8 mouse cellular contexts compared by ENCODE assay signal in the genomic region with DNA sequence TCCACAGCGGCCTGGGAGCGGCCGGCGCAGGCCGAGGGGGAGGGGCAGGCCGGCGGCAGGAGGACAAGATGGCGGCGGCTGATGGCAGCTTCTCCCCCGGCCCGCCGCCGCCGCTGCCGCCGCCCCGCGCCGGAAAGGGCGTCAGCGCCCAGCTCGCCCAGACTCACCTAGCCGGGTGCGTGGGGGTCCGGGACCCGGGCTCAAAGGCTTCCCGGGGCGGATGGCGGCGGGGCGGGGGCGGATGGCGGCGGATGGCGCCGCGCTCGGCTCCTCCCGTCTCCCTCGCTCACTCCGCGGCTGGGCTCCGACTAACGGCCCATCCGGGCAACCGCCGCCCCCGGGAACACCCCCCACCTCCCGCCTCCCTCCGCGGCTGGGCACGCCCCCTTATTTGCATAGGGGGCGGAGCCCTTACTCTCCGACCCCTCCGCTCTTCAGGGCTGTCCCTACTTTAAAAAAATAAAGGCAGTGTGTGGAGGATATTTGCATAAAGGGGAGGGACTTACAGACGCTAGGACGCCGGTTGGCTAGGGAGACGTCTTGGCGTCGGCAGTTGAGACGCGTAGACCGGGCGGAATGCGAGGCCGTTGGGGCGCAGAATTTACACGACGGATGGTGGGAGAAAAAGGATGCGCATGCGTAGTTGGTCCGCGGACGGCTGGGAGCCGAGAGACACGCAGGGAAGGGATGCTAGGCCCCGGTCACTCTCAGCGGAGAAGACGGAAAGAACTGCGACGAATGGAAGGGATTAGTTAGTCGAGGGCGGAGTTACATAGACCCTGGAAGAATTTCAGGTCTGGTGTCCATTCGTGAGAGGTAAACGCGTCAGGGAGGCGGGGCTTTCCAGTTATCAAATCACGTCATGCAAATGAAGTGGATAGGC. TPM values are rescaled to one million over a fixed set of nuclear protein-coding genes. Genes with fewer than 3 reads are reported as not detected.
A peak's percentile ranks its signal among the peaks of the same experiment; 100 is the strongest.
DNase-seq lines count a peak whose midpoint lies in the region; ATAC-seq and TF ChIP-seq lines count a peak whose summit lies in the region.

Gene Prrc2a (minus strand): TSS at position 330 of the 883 bp plus-strand sequence.

- TF ChIP-seq EP300 in heart, postnatal 0 days (IDR thresholded peaks at IDR 0.05; ENCODE audit: low read depth) = peak; percentile 55; the same call in 1 of the 2 replicates

- DNase-seq in c-Kit-positive CD71-positive TER-119-positive erythroid progenitor cells, embryonic 14.5 days (ENCODE audit: low spot score) = peak; percentile 96
- DNase-seq in heart, postnatal 0 days (ENCODE audit: low spot score) = peak; percentile 100
- peak; percentile 98 to 99 for DNase-seq in kidney, postnatal 4 days

- H3K9ac ChIP-seq in forebrain, embryonic 12.5 days = peak within 1 kb of the TSS; percentile 100
- H3K9ac ChIP-seq in heart, postnatal 0 days (replicated peaks; ENCODE audit: low read depth, low read length) = peak within 1 kb of the TSS; percentile 100
- H3K9ac ChIP-seq in liver, embryonic 16.5 days (ENCODE audit: low read depth, low read length) = peak within 1 kb of the TSS; percentile 92
- peak within 1 kb of the TSS; percentile 100 for H3K9ac ChIP-seq in neural tube, embryonic 13.5 days

- H3K4me3 ChIP-seq in E14TG2a.4 (replicated peaks; ENCODE audit: low read length) = peak within 1 kb of the TSS; percentile 99
- peak within 1 kb of the TSS; percentile 99 for H3K4me3 ChIP-seq in forebrain, embryonic 12.5 days (replicated peaks)
- H3K4me3 ChIP-seq in heart, postnatal 0 days (ENCODE audit: low read depth, low read length) = peak within 1 kb of the TSS; percentile 100
- H3K4me3 ChIP-seq in liver, embryonic 16.5 days (ENCODE audit: low read depth, low read length) = peak within 1 kb of the TSS; percentile 81
- H3K4me3 ChIP-seq in neural tube, embryonic 13.5 days = peak within 1 kb of the TSS; percentile 99
- H3K4me3 ChIP-seq in testis, adult 2 months (ENCODE audit: control insufficient read depth, low read depth, low read length) = peak within 1 kb of the TSS; percentile 94

- H3K27me3 ChIP-seq in E14TG2a.4 (ENCODE audit: insufficient read depth, low read length) = no peaks in the 10 kb centered on the region
- H3K27me3 ChIP-seq in forebrain, embryonic 12.5 days = no peaks in the 10 kb centered on the region
- no peaks in the 10 kb centered on the region for H3K27me3 ChIP-seq in heart, postnatal 0 days (ENCODE audit: control insufficient read depth, insufficient read depth, low read length)
- H3K27me3 ChIP-seq in liver, embryonic 16.5 days (ENCODE audit: control insufficient read depth, insufficient read depth, low read depth, low read length) = no peaks in the 10 kb centered on the region
- H3K27me3 ChIP-seq in neural tube, embryonic 13.5 days = no peaks in the 10 kb centered on the region
- no peaks in the 10 kb centered on the region for H3K27me3 ChIP-seq in testis, adult 2 months (ENCODE audit: control insufficient read depth, insufficient read depth, low read length)

- ATAC-seq in forebrain, embryonic 12.5 days (ENCODE audit: low FRiP score) = peak; percentile 96
- peak; percentile 94 for ATAC-seq in heart, postnatal 0 days (ENCODE audit: insufficient read depth, low read depth)
- ATAC-seq in liver, embryonic 16.5 days (ENCODE audit: low read depth) = peak; percentile 95
- peak; percentile 96 for ATAC-seq in neural tube, embryonic 13.5 days (ENCODE audit: low read depth)

- WGBS in forebrain, embryonic 12.5 days = under 1% methylated on average over 81 of the region's 89 CpGs
- under 1% methylated on average over 43 of the region's 89 CpGs for WGBS in heart, postnatal 0 days
- under 1% methylated on average over 62 of the region's 89 CpGs for WGBS in liver, embryonic 16.5 days (ENCODE audit: insufficient replicate concordance)
- WGBS in neural tube, embryonic 13.5 days = under 1% methylated on average over 83 of the region's 89 CpGs

- H3K36me3 ChIP-seq in E14TG2a.4 (ENCODE audit: insufficient read depth, low read length) = peaks cover 47% of the 10 kb centered on the region
- peaks cover 30% of the 10 kb centered on the region for H3K36me3 ChIP-seq in forebrain, embryonic 12.5 days (replicated peaks)
- peaks cover 23% of the 10 kb centered on the region for H3K36me3 ChIP-seq in heart, postnatal 0 days (replicated peaks; ENCODE audit: control insufficient read depth, insufficient read depth, low read length)
- peaks cover 24% of the 10 kb centered on the region for H3K36me3 ChIP-seq in liver, embryonic 16.5 days (ENCODE audit: control insufficient read depth, insufficient read depth)
- H3K36me3 ChIP-seq in neural tube, embryonic 13.5 days = peaks cover 27% of the 10 kb centered on the region
- peaks cover 3% of the 10 kb centered on the region for H3K36me3 ChIP-seq in testis, adult 2 months (ENCODE audit: control insufficient read depth, insufficient read depth, low read length)

- TF ChIP-seq CTCF in E14TG2a.4 (conservative IDR thresholded peaks at IDR 0.05; ENCODE audit: low read length) = no peak
- no peak for TF ChIP-seq CTCF in heart, postnatal 0 days (IDR thresholded peaks at IDR 0.05; ENCODE audit: low read depth)
- no peak for TF ChIP-seq CTCF in testis, adult 2 months (IDR thresholded peaks at IDR 0.05; ENCODE audit: control insufficient read depth, insufficient read depth, insufficient replicate concordance, low read depth, low read length)

- peak within 1 kb of the TSS; percentile 98 for H3K27ac ChIP-seq in forebrain, embryonic 12.5 days
- peak within 1 kb of the TSS; percentile 99 for H3K27ac ChIP-seq in heart, postnatal 0 days (ENCODE audit: low read depth)
- H3K27ac ChIP-seq in liver, embryonic 16.5 days (ENCODE audit: low read length) = peak within 1 kb of the TSS; percentile 98
- peak within 1 kb of the TSS; percentile 98 for H3K27ac ChIP-seq in neural tube, embryonic 13.5 days (replicated peaks)
- peak within 1 kb of the TSS; percentile 99 for H3K27ac ChIP-seq in testis, adult 2 months (ENCODE audit: control insufficient read depth, insufficient read depth, low read depth, low read length)

- TF ChIP-seq POLR2A in testis, adult 2 months (IDR thresholded peaks at IDR 0.05; ENCODE audit: control insufficient read depth, low read depth, low read length) = peak; percentile 88

- no peaks in the 10 kb centered on the region for H3K9me3 ChIP-seq in E14TG2a.4 (ENCODE audit: low read length)
- no peaks in the 10 kb centered on the region for H3K9me3 ChIP-seq in forebrain, embryonic 12.5 days
- no peaks in the 10 kb centered on the region for H3K9me3 ChIP-seq in heart, postnatal 0 days (replicated peaks; ENCODE audit: control insufficient read depth, low read length)
- no peaks in the 10 kb centered on the region for H3K9me3 ChIP-seq in liver, embryonic 16.5 days (replicated peaks; ENCODE audit: control insufficient read depth, low read length)
- H3K9me3 ChIP-seq in neural tube, embryonic 13.5 days = no peaks in the 10 kb centered on the region

- peak within 1 kb of the TSS; percentile 96 for H3K4me2 ChIP-seq in forebrain, embryonic 12.5 days
- H3K4me2 ChIP-seq in heart, postnatal 0 days (ENCODE audit: low read depth, low read length) = peak within 1 kb of the TSS; percentile 85
- H3K4me2 ChIP-seq in liver, embryonic 16.5 days (ENCODE audit: low read depth, low read length) = peak within 1 kb of the TSS; percentile 90
- H3K4me2 ChIP-seq in neural tube, embryonic 13.5 days = peak within 1 kb of the TSS; percentile 100

- peaks cover 51% of the 10 kb centered on the region for H3K4me1 ChIP-seq in E14TG2a.4 (replicated peaks; ENCODE audit: low read depth, low read length)
- H3K4me1 ChIP-seq in forebrain, embryonic 12.5 days = peaks cover 32% of the 10 kb centered on the region
- peaks cover 23% of the 10 kb centered on the region for H3K4me1 ChIP-seq in heart, postnatal 0 days (ENCODE audit: control insufficient read depth, insufficient read depth)
- peaks cover 25% of the 10 kb centered on the region for H3K4me1 ChIP-seq in liver, embryonic 16.5 days (ENCODE audit: control insufficient read depth, low read depth, low read length)
- peaks cover 43% of the 10 kb centered on the region for H3K4me1 ChIP-seq in neural tube, embryonic 13.5 days (replicated peaks)
- H3K4me1 ChIP-seq in testis, adult 2 months (ENCODE audit: control insufficient read depth, insufficient read depth, low read length) = peaks cover 4% of the 10 kb centered on the region

RNA-seq across cellular contexts. Expression of gene Prrc2a, which starts in this region (rescaled TPM):
- polyA plus RNA-seq in forebrain, embryonic 12.5 days (2016; fragmentation: Nextera tagmentation; extraction: Ambion mirVana) = 221 and 231 TPM in 2 replicates
- 99.2 and 120 TPM in 2 replicates for total RNA-seq in heart, postnatal 0 days (2014; rRNA removed; ENCODE audit: low replicate concordance)
- 56.6 and 60.7 TPM in 2 replicates for polyA plus RNA-seq in heart, postnatal 0 days (2015; fragmentation: Nextera tagmentation; extraction: Ambion mirVana)
- 38.4 and 45.0 TPM in 2 replicates for polyA plus RNA-seq in liver, embryonic 16.5 days (2015; fragmentation: Nextera tagmentation; extraction: Ambion mirVana)
- polyA plus RNA-seq in neural tube, embryonic 13.5 days (2015; fragmentation: Nextera tagmentation; extraction: Ambion mirVana) = 178 and 185 TPM in 2 replicates
- 515 and 563 TPM in 2 replicates for polyA plus RNA-seq in testis, adult 2 months (2012; rRNA removed)

Comparison
In these comparisons a context has a peak if more than half of its experiments do, and no peak if none do; other contexts are left out.
1. Peak in every context shown above with its lines: DNase-seq, ATAC-seq, H3K4me3 ChIP-seq and H3K27ac ChIP-seq.